Mouse (Mus musculus): Measurements from ENCODE around the gene Paqr4.

DNA sequence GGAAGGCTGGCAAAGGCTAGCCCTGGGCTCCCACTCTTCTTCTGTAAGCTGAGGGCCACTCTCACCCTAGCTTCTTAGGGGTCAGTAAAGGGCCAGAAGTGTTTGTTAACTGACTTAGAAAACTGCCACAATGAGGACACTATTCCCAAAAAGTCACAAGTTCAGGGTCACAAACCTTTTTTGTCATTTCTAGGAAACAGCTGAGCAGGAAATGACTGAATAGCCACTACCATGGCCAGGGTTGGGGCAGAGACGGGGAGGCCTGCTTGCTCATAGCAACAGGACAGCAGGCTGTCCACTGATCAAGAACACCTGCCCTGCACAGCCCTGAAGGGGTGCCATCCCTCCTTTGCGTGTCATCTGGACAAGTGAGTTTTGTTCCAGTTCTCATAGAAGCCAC lies 36.5 kb upstream of the Paqr4 start:
- TF ChIP-seq CTCF (IDR thresholded peaks at IDR 0.05; ENCODE audit: low read depth) (no peak), EP300 (IDR thresholded peaks at IDR 0.05; ENCODE audit: low read depth) (no peak)

Data from heart, postnatal 0 days (tissue).